Mouse (Mus musculus) layer of hippocampus, adult 2 months (tissue): ENCODE measurements around the gene Idh1. TPM values are rescaled to one million over a fixed set of nuclear protein-coding genes. Genes with fewer than 3 reads are reported as not detected.
A peak's percentile ranks its signal among the peaks of the same experiment; 100 is the strongest.
"Not testable (repeated sequence)": the region's sequence is repeated elsewhere in the genome, so short reads cannot be mapped to it uniquely, and the experiment has no call there.

Experiments used
- DNase-seq, 2 experiments: peaks; one replicate each; pipeline ENCODE4 v3.0.0; 2022; ENCODE audit warnings: low spot score in 2 of 2
- H3K27ac ChIP-seq: fragments of 200-600 bp; 2 replicates; pipeline ENCODE4 v1.8.1; 2022
- H3K4me3 ChIP-seq: fragments of 200-600 bp; 2 replicates; pipeline ENCODE4 v1.8.1; 2022; ENCODE audit warnings: mild to moderate bottlenecking
- CTCF ChIP-seq: fragments of 200-600 bp; conservative IDR thresholded peaks from 2 replicates; pipeline ENCODE4 v1.8.1; 2022; ENCODE audit warnings: antibody characterized with exemption, mild to moderate bottlenecking, moderate library complexity
- long read RNA-seq, 2 experiments: library from polyadenylated mRNA; stranded (forward); transcript quantifications; one replicate each; pipeline ENCODE4 v2.0.0; 2021; ENCODE audit warnings: borderline mapping rate in 2 of 2
- total RNA-seq, 2 experiments: library from RNA; stranded (reverse); gene quantifications; 2 replicates each; pipeline ENCODE4 v1.2.3; 2021

The Idh1 gene
- 10 to 100 TPM; 41.5 to 49.6 TPM for total RNA-seq
- long read RNA-seq, experiment 1, transcript Idh1-201 (9 exons, 2,302 nt): major isoform, 35 of 44 reads
- long read RNA-seq, experiment 1, partial matches to known transcripts: 4 of 44 reads
- long read RNA-seq, experiment 1, other reads (novel, unspliced or antisense): 4 of 44 reads
- long read RNA-seq, experiment 2, transcript Idh1-201 (9 exons, 2,302 nt): major isoform, 36 of 51 reads
- long read RNA-seq, experiment 2, partial matches to known transcripts: 10 of 51 reads
- long read RNA-seq, experiment 2, other reads (novel, unspliced or antisense): 5 of 51 reads

DNA sequence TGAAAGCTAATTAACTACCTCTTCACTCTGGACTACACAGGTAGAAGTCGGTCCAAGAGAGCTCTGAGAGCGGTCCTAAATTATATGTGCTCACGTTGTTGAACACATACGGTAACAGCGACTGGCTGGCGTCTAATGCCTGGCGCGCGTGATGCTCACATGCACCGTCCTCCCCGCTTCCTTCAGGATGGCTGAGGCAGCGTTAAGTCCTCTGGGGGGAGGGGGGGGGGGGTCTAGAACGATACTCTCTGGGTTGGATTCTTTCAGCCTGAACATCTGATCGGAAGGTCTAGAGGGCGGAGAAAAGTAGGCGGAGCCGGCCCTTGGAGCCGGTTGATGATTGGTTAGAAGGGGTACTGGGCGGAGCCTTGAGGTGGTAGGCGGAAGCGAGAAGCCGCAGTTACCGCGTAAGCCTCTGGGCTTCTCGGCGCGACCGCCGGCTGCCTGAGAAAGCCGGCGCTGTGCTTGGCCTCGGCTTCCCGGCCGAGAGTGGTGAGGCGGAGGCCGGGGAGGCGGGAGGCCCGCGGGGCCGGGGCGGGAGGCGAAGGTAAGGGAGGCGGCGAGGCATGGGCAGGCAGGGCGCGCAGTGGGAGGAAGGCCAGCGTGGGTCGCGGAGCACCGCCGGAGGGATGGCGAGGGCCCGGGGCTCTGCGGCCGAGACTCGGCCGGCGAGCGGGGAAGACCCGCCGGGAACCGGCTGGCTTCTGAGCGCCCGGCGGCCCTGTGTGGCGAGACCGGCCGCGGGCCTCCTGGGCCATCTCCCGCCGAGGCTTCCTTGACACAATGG is at the start of gene Idh1, which contains the start of gene Pikfyve:
Gene Idh1, minus strand, starts transcription at position 214 of the 787 bp plus-strand sequence.
Gene Pikfyve, plus strand, starts transcription at position 397 of the 787 bp plus-strand sequence.
- Histone ChIP-seq H3K4me3 (peak within 1 kb of the TSS; percentile 79), H3K27ac (peak within 1 kb of the TSS; percentile 94)
- peak; percentile 71 for TF ChIP-seq CTCF
- DNase-seq: peak; percentile 94 to 97

DNA sequence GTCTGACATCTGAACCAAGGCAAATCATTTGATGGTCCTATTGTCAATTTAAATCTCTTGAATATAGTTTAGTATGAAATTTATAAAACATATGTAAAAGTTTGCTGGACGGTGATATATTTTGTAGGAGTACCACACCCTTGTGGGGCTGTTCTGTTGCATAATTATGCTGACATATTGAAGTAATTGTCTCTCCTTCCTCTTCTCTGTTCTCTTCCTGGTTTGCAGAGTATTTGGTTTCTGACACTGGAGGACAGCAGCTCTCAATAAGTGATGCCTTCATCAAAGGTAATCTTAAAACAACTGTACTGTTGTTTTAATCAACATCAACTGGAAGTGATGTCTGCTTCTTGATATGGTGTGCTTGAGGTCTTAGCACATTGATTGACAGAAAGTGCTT is 44.3 kb upstream of the Idh1 start:
- no peak overlapping the region for H3K4me3 ChIP-seq
- DNase-seq: no peak
- no peak for TF ChIP-seq CTCF
- H3K27ac ChIP-seq: no peak overlapping the region

DNA sequence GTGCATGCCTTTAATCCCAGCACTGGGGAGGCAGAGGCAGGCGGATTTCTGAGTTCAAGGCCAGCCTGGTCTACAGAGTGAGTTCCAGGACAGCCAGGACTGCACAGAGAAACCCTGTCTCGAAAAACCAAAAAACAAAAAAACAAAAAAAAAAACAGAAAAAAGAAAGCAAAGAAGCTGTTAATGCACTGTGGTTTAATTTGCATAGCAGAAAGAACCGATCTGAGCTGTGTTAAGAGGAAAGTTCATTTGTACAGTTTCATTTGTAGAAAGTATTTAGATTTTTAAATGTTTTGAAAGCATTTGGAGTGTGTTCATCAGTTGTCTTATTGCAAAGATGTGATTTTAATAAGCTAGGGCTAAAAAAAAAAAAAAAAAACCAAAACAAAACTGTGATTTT is 43.5 kb upstream of the Idh1 start:
- not testable (repeated sequence) for H3K27ac ChIP-seq, H3K4me3 ChIP-seq, DNase-seq

DNA sequence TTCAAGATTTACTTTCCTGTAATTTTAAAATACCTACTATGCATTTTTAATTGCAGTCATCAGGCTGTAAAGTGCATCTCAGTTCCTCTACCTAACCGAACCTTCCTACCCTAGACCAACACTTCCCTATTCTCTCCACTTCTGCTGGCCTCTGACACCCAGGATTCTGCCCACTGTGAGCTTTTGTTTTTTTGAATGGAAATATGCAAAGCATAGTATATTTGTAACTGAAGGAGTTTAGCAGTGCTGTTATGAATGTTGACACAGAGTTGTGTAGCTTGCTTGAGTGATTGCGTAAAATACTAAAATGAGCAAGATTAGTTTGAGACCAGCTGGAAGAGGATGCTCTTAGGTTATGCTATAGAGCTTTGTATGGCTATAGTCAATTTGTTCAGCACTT is 41.4 kb upstream of the Idh1 start:
- no peak overlapping the region for H3K4me3 ChIP-seq
- no peak overlapping the region for H3K27ac ChIP-seq
- no peak for TF ChIP-seq CTCF
- no peak for DNase-seq

DNA sequence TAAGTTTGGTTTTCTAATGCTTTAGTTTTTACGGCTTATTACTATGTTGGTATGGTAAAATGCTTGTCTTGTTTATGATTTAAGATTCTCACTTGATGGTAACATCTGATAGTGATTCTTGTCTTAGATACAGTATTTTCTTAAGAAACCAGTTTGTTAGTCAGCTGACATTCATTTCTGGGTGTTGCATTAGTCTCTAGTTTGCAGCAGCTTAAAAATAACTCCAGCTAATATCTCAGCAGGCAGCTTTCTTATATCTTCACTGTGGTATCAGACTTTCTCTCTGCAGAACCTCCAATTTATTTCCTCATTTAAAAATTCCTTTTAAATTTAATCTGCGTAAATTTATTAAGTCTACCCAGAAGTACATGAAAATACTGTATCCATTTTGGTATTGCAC is 37.4 kb upstream of the Idh1 start:
- no peak for DNase-seq
- no peak overlapping the region for H3K4me3 ChIP-seq
- TF ChIP-seq CTCF: no peak
- H3K27ac ChIP-seq: no peak overlapping the region

DNA sequence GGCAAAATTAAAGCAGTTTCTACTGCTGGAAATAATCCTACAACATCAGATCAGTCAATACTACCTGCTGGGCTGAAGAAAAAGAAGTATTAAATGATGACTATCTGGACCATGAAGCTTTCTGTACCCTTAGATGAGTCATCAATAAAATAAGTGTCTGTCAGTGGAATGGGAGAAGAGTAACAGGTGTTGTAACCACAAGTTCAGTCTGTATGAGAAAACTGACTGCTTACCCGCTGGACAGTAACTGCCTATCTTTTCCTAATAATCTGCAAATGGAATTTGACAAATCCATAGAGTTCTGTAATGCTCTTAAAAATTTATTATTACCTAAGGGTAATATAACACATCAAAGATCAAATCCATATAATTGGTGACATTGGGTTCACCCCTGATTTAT is 31.7 kb upstream of the Idh1 start:
- no peak overlapping the region for H3K27ac ChIP-seq
- no peak for TF ChIP-seq CTCF
- no peak for DNase-seq
- H3K4me3 ChIP-seq: no peak overlapping the region

DNA sequence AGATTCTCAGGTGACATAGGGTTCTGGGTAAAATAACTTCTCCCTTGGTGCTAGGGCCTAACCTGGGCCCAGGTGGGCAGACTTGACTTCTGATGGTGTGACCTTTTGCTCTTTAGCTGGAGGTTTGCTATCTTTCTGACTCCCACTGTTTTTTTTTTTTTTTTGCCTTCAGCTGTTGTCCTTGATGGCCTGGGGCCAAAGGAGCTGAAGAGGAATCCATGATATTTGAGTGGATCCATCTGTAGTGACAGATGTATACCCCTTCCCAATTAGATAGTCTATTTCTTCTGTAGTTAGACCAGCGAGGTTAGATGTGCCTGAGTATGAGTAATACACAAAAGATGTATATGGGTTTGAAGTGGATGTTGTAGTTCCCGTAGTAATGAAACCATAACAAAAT is 31.3 kb upstream of the Idh1 start:
- no peak for TF ChIP-seq CTCF
- DNase-seq: no peak
- no peak overlapping the region for H3K27ac ChIP-seq
- H3K4me3 ChIP-seq: no peak overlapping the region

DNA sequence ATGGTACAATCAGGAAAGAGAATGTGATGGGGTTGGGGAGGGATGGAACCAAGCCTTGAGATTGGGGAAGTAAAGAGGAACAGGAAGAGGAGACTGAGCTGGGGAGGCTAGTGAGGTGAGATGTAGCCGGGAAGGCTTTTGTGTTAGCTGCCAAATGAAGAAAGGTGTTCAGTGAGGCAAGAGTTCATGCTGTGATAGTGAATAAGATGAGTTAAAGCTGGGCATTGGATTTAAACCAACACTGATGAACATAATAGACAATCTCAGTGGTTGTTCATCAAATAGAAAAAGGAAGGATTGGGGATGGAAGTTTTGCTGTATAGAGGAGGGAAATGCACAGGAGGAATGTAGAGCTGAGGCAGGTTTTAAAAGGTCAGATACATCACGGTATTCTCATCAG is 26.9 kb upstream of the Idh1 start:
- no peak for DNase-seq

DNA sequence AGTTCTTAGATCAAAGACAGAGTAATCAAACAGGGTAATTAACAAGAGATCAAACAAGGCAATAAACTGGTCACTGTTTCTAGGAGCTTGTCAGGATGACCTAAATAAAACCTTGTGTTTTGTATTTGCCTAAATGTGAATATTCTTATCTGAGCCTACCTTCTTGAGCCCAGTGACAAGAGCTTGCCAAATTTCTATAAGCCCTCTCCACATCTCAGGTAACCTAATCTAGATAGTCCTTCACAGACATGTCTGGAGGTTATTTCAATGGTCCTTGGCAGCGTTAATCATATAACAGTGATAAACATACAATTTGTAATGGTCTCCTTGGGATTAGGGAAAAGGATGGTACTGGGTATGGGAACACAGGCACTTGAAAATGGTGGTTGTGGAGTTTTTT is 18.0 kb upstream of the Idh1 start:
- no peak for TF ChIP-seq CTCF

More for the DNA sequence above, 26.9 kb upstream of the Idh1 start:
- Histone ChIP-seq H3K27ac (no peak overlapping the region), H3K4me3 (no peak overlapping the region)
- TF ChIP-seq CTCF: no peak

DNA sequence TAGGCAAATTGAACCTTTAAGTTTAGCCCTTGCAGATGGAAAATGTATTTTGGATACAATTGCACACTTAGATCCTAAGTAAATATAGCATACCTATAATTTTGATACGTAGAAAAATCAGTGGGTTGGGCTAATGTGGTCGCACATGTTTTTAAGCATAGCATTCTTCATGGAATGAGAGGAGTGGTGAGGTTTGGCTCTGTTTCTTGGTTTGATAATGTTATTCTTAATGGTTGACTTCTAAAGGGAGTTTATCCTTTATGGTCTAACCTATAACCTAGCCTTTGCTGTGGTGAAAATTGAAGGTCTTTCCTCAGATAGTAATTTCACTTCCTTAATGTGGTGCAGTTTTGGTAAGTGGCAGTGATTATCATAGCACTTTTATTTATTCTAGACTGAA is 12.6 kb upstream of the Idh1 start:
- Histone ChIP-seq H3K27ac (no peak overlapping the region), H3K4me3 (no peak overlapping the region)
- TF ChIP-seq CTCF: no peak
- DNase-seq: no peak

More for the DNA sequence above, 18.0 kb upstream of the Idh1 start:
- H3K4me3 ChIP-seq: no peak overlapping the region
- no peak overlapping the region for H3K27ac ChIP-seq
- no peak for DNase-seq

DNA sequence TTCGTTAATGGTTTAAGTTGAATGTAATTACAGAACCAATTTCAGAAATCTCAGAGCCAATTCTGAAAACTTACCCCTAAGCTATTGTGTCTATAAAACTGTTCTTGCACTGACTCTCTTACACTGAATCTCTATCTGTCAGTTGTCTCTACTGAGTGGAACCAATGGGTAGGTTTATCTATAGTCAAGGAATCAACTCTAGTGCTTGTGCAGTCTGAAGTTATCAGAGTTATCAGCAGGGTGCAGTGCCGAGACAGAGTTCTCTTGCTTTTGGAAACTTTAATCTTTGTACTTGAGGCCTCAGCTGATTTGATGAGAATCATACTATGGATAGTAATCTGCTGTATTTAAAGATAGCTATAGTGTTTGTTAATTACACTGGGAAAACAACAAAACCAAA is 12.1 kb upstream of the Idh1 start:
- no peak for DNase-seq
- TF ChIP-seq CTCF: no peak

DNA sequence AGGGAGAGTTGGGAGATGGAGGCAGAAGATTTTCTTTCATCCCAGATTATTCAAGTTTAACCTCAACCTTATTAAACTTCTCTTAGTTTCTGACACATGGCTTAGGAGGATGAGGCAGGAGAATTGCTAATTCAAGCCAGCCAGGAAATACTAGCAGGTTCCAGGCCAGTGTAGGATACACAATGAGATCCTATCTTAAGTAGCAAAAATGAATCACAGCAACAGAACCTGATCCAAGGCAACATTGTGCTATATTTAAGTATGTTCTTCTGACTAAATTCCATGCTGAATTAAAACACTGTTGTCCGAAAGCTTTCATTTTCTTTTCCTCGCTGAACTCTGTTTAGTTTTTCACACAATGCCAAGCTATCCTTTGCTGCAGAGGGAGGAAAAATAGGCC is 6.9 kb upstream of the Idh1 start:
- H3K4me3 ChIP-seq: no peak overlapping the region
- no peak overlapping the region for H3K27ac ChIP-seq
- TF ChIP-seq CTCF: no peak
- DNase-seq: no peak

More for the DNA sequence above, 12.1 kb upstream of the Idh1 start:
- H3K4me3 ChIP-seq: no peak overlapping the region
- no peak overlapping the region for H3K27ac ChIP-seq

DNA sequence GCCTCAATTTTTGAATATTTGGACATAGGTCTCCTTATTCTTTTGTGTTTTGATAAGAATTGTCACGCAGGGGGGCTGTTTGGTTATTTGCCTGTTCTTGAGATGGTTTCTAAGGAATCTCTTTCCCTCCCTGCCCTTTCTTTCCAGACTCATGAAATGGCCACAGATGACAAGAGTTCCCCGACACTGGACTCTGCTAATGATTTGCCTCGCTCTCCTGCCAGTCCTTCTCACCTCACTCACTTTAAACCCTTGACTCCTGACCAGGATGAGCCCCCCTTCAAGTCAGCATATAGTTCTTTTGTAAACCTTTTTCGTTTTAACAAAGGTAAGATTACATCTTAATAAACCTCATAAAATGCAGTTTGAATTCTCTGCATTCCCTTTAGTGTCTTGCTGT is 3.9 kb upstream of the Idh1 start:
- DNase-seq: no peak
- Histone ChIP-seq H3K27ac (no peak overlapping the region), H3K4me3 (no peak overlapping the region)
- no peak for TF ChIP-seq CTCF

DNA sequence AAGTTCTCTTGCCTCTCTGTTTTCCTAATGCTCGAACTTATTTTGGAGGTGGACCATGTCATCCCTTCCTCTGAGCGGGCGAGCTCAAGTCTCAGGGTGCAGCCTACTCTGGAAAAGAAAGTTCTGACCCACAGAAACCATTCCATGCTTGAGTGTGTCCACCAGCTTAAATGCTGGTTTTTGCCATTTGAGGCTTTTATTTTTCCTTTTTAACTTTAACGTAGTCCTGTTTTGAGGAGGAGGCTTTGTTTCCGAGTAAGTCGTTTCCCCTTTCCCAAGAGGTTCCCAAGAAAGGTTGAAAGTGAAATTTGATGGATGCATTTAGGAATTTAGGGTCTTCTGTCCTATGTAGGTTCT is 752 bp upstream of the Idh1 start:
- H3K4me3 ChIP-seq: peak overlapping the region; percentile 79
- no peak for DNase-seq
- peak overlapping the region; percentile 83 for H3K27ac ChIP-seq
- TF ChIP-seq CTCF: no peak
